Mouse (Mus musculus): ENCODE results near the gene Hspg2. TPM values are rescaled to one million over a fixed set of nuclear protein-coding genes. Genes with fewer than 3 reads are reported as not detected.

Gene Hspg2
- polyA plus RNA-seq, 1 experiment from 2014 or later = 4.1 TPM

GRCm38 (mm10) chr4:137480191-137480992 lies 11.8 kb downstream of the Hspg2 start:
- DNase-seq (ENCODE audit: low spot score) = no peak

DNA sequence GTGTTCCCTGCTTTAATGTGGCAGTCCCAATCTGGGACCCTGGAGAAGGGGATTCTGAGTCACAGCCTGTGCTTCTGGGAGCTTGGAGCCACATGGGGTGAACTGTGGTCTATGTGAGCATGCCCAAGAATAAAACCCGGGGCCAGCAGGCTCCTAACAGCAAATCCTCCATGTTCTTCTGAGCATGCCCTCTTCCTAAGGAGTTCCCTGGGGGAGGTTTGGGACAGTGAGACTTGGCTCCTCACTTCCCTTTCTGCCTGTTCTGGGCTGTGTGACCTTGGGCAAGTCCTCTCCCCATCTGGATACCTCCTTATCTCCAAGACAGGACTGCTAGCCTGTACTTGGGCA lies 12.4 kb downstream of the Hspg2 start:
- no peak for DNase-seq (ENCODE audit: low spot score)

- DNase-seq (ENCODE audit: low spot score) = no peak
Measured at GRCm38 (mm10) chr4:137481381-137482030, 12.9 kb downstream of the Hspg2 start.

- no peak for DNase-seq (ENCODE audit: low spot score)
Measured at GRCm38 (mm10) chr4:137483871-137484270, 15.3 kb downstream of the Hspg2 start.

DNA sequence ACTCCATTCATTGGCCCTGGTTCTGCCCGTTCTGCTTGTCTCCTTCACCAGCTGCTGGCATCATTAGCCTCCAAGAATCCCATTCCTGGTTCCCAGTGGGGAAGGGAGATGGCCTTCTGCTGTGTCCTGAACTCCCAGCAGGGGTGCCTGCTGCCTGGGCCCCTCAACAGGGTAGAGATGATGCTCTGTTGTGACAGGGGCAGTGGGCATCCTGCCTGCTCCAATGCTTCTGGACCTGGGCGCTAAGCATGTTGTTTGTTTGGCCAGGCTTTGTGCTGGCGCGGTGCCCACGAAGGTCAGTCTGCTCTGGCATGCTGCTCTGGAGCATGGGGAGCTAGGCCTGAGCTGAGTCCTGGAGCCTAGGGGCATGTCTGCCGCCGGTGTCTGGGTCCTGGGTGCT lies 16.0 kb downstream of the Hspg2 start:
- DNase-seq (ENCODE audit: low spot score) = no peak

DNA sequence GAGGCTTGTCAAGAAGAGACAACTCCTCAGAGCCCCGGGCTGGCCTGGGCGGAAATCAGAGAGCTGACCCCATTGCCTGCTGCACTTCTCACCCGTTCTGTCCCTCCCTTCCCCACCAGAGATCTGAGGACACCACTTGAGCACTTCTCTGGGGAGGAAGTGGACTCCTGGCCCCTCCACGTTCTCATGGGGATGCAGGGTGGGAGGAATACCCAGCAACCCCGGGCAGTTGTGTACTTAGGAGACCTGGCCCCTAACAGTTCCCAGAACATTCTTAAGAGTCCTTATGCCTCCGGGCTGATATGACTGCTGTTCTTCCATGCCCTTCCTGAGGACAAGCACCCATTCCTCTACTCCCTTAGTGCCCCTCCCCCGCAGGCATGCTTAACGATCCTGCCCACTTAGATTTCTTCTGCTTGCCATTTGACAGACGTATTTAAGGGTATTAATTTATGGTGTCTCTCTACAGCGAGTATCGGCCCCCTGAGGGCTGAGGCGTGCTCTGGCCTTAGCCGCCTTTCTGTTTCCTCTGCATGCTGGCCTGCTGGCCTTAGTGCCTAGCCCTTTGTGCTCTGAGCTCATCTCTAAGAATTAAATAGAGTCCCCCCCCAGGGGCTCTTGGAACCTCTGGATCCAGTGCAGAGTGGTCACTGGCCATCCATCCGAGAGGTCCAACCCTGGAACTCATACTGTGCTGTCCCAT lies 16.8 kb downstream of the Hspg2 start:
- DNase-seq (ENCODE audit: low spot score) = no peak

GRCm38 (mm10) chr4:137486081-137487014 lies 17.8 kb downstream of the Hspg2 start:
- DNase-seq (ENCODE audit: low spot score) = no peak

- DNase-seq (ENCODE audit: low spot score) = no peak
Measured at GRCm38 (mm10) chr4:137487286-137488000, 18.9 kb downstream of the Hspg2 start.

DNA sequence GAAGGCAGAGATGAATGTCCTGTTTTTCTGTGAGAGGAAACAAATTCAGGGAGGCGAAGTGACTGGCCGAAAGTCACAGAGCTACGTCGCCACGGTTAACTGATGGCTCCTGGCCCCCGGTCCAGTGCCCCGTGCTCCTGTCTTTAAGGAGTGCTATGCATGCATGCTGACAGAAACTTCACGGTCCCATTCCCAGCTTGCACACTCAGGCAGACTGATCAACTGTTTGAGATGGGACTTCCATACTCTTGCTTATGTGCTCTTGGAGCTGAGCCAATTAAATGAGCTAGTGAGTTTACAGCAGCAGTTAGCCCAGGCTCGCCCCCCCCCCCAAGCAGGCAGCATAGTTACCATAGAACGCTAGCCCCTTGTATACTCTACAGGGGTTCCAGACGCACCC lies 19.5 kb downstream of the Hspg2 start:
- no peak for DNase-seq (ENCODE audit: low spot score)

GRCm38 (mm10) chr4:137488571-137489303 lies 20.2 kb downstream of the Hspg2 start:
- peak; percentile 25 for DNase-seq (ENCODE audit: low spot score)

GRCm38 (mm10) chr4:137489996-137490395 lies 21.4 kb downstream of the Hspg2 start:
- DNase-seq (ENCODE audit: low spot score) = no peak

DNA sequence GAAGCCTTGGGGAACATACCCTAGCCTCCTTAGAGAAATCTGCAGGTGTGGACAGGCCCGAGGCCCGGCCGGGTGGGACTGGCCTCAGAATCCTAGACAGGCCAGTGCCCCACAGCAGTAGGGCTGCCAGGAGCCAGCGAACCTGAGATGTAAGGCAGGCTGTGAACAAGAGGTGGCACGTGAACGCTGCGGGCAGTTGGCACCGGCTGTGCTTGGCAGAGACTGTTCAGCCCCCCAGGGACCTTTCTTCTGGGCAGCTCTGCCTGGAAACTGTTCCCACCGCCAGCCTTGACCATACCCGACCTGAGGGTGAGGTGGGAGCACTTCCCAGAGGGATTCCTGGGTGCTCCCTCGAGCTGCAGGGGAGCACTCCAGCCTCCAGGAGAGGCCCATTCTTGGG lies 24.0 kb downstream of the Hspg2 start:
- no peak for DNase-seq (ENCODE audit: low spot score)

DNA sequence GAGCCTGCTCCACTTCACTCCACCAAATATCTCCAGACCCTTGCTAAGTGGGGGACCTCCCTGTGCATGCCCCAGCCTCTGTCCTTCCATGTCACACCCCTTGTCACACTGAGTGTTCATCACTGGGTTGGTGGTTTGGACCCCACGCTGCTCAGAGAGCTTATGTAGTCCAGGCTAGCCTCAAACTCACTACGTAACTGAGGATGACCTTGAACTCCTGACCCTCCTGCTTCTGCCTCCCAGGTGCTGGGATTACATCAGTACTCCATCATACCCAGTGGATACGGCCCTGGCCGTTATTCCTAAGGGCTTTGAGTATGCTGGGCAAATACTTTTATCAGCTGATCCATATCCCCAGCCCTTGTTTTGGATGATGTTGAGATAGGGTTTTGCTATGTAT lies 24.6 kb downstream of the Hspg2 start:
- DNase-seq (ENCODE audit: low spot score) = no peak

- no peak for DNase-seq (ENCODE audit: low spot score)
Measured at GRCm38 (mm10) chr4:137494751-137495500, 26.4 kb downstream of the Hspg2 start.

GRCm38 (mm10) chr4:137495501-137496100 lies 27.0 kb downstream of the Hspg2 start:
- no peak for DNase-seq (ENCODE audit: low spot score)

DNA sequence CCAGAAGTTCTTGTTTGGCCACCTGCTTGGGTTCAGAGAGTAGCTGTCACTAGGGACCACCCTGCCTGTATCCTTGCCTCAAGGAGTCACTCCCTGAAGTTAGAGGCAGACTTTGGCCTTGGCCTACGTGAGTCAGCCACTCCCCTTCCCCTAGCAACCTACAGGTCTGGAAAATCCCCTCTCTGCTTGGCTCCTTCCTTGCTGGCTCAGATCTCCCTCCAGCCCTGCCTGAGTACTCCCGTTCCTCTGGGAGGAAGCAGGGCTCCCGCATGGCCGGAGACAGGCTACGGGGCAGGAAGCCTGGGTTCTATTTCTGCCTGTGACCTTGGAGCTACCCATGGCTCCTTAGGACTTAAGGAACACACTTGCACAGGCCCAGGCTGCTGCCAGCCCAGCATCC lies 28.8 kb downstream of the Hspg2 start:
- DNase-seq (ENCODE audit: low spot score) = no peak

DNA sequence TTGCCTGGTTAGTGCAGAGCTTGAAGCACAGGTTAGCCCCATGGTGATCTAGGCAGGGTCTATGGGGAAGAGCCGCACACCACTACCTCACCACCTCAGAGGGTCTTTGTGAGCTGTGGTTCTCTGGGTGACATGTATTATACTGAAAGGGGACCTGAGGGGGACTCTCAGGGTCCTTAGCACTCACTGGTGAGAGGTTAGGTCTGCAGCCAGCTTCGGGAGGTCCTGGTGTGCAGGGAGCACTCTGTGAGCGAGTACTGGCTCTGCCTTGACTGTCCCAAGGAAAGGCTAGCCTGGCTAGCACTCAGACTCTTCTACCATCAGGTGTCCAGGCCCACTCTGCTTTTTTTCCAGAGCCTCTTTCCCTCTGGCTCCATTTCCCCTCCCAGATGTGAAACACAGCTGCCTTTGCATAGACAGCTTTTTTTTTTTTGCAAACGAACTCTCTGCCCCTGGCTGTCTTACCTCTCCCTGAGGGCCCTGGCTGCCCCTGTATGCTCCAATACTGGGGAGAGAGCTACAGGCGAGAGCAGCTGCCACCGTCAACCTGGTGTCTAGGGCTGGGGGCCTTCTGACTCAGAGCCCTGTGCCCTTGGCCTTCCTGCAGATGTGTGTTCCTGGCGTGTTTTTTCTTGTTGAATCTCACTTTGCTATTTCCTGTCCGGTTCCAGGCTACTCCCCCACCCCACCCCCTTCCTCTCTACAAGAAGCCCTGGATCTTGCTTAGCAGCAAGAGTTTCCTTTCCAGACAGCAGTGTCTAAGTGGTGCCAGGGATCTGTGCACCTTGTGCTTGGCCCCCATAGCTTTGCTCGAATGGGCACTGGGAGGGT lies 29.5 kb downstream of the Hspg2 start:
- DNase-seq (ENCODE audit: low spot score) = peak; percentile 43

Data from thymus, postnatal 0 days (tissue).